ENCODE assay signal across 8 mouse cellular contexts in the genomic region with DNA sequence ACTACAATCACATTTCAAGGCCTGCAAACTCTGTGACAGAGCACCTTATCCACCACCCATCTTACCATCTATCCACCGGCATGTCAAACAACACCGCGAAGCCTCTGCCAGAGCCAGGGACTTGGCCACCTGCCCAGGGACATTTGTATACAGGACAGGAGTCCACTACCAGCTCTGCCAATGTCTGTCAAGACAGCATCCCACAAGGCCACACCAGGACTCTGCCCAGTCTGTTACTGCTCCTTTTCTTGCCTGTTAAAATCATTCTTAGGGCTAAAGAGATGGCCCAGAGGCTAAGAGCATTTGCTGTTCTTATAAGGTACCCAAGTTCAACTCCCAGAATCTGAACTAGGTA. TPM values are rescaled to one million over a fixed set of nuclear protein-coding genes. Genes with fewer than 3 reads are reported as not detected.
A peak's percentile ranks its signal among the peaks of the same experiment; 100 is the strongest.
DNase-seq lines count a peak whose midpoint lies in the region; ATAC-seq and TF ChIP-seq lines count a peak whose summit lies in the region.

No protein-coding gene starts in this region.

- peak; percentile 28 for DNase-seq in lung, postnatal 10 days
- DNase-seq in lung, postnatal 25 days (ENCODE audit: low spot score), result no peak
- peak; percentile 41 for DNase-seq in brain, embryonic 14.5 days (ENCODE audit: low read depth)
- peak; percentile 93 for DNase-seq in heart, adult 11 months
- DNase-seq in kidney, postnatal 14 days, result peak; percentile 79
- no peak for DNase-seq in thymus, postnatal 25 days
- no peak for DNase-seq in frontal cortex, postnatal 36 days (ENCODE audit: low spot score in 2 of 2)

- no peak for ATAC-seq in megakaryocyte, adult 5-6 weeks (ENCODE audit: poor library complexity, severe bottlenecking)

- TF ChIP-seq POLR2A in brain, embryonic 14.5 days (IDR thresholded peaks at IDR 0.05; ENCODE audit: borderline replicate concordance, extremely low read depth, insufficient read depth, insufficient read length, poor library complexity, severe bottlenecking), result no peak

- no peak for TF ChIP-seq CTCF in brain, embryonic 14.5 days (IDR thresholded peaks at IDR 0.05; ENCODE audit: borderline replicate concordance, extremely low read depth, insufficient read depth, insufficient read length)

RNA-seq across cellular contexts. Expression of a gene that starts 53.4 kb away (rescaled TPM):
- polyA plus RNA-seq in brain, embryonic 14.5 days (2012; rRNA removed), result 6.1 and 12.7 TPM in 2 replicates
- not detected in 2 replicates for total RNA-seq in megakaryocyte, adult 5-6 weeks (2015)
- total RNA-seq in megakaryocyte, adult 5-6 weeks (2017), result not detected in 2 replicates

Comparison
In these comparisons a context has a peak if more than half of its experiments do, and no peak if none do; other contexts are left out.
1. DNase-seq: peak in lung, postnatal 10 days (single experiment), brain, embryonic 14.5 days (single experiment), heart, adult 11 months (single experiment) and kidney, postnatal 14 days (single experiment); none in lung, postnatal 25 days (single experiment), thymus, postnatal 25 days (single experiment) and frontal cortex, postnatal 36 days (0 of 2).